Mouse (Mus musculus): Measurements from ENCODE around the gene Rai14. TPM values are rescaled to one million over a fixed set of nuclear protein-coding genes. Genes with fewer than 3 reads are reported as not detected.

Gene Rai14
- polyA plus RNA-seq, 1 experiment, result 27.4 TPM

- H3K36me3 ChIP-seq (ENCODE audit: control insufficient read depth, insufficient read depth), result peaks cover 25% of the 10 kb centered on the region
- no peak overlapping the region for H3ac ChIP-seq (ENCODE audit: control insufficient read depth, insufficient read length)
- H3K4me2 ChIP-seq (ENCODE audit: low read depth), result no peak overlapping the region
These were observed 115.0 kb downstream of the Rai14 start for GRCm38 (mm10) chr15:10599413-10599812.

GRCm38 (mm10) chr15:10598259-10599225 is 115.9 kb downstream of the Rai14 start:
- no peak overlapping the region for H3K4me2 ChIP-seq (ENCODE audit: low read depth)
- H3ac ChIP-seq (ENCODE audit: control insufficient read depth, insufficient read length), result no peak overlapping the region
- H3K4me3 ChIP-seq, result no peak overlapping the region
- no peak for TF ChIP-seq TCF3 (IDR thresholded peaks at IDR 0.05; ENCODE audit: insufficient read length, low read depth)
- no peak for TF ChIP-seq CEBPB (IDR thresholded peaks at IDR 0.05; ENCODE audit: insufficient read depth, poor library complexity, severe bottlenecking)
- TF ChIP-seq POLR2AphosphoS2 (IDR thresholded peaks at IDR 0.05; ENCODE audit: insufficient read length, low read depth), result no peak
- no peak for TF ChIP-seq MAX (IDR thresholded peaks at IDR 0.05; ENCODE audit: low read depth)
- TF ChIP-seq USF1 (IDR thresholded peaks at IDR 0.05; ENCODE audit: low read depth), result no peak
- TF ChIP-seq TCF12 (IDR thresholded peaks at IDR 0.05; ENCODE audit: insufficient read depth, poor library complexity, severe bottlenecking), result no peak
- TF ChIP-seq POLR2A (IDR thresholded peaks at IDR 0.05; ENCODE audit: insufficient read length, low read depth), result no peak
- TF ChIP-seq MYOD1 (IDR thresholded peaks at IDR 0.05; ENCODE audit: control insufficient read depth in 1 of 3, insufficient read length in 2 of 3, low read depth in 2 of 3), result no peak
- TF ChIP-seq MYOG (IDR thresholded peaks at IDR 0.05; ENCODE audit: control insufficient read depth in 1 of 3, insufficient read depth in 1 of 3, insufficient read length in 2 of 3, low read depth in 2 of 3), result no peak
- no peak for TF ChIP-seq E2F4 (IDR thresholded peaks at IDR 0.05; ENCODE audit: insufficient read depth)
- TF ChIP-seq SRF (IDR thresholded peaks at IDR 0.05; ENCODE audit: control insufficient read depth, insufficient read length, low read depth), result no peak
- no peak for TF ChIP-seq REST (IDR thresholded peaks at IDR 0.05; ENCODE audit: insufficient read depth, insufficient read length)
- H3K79me2 ChIP-seq (ENCODE audit: control insufficient read depth, insufficient read depth), result no peaks in the 10 kb centered on the region
- H3K27me3 ChIP-seq (ENCODE audit: control insufficient read depth, insufficient read depth, insufficient read length), result no peaks in the 10 kb centered on the region
- peaks cover 25% of the 10 kb centered on the region for H3K36me3 ChIP-seq (ENCODE audit: control insufficient read depth, insufficient read depth)

More at GRCm38 (mm10) chr15:10599413-10599812, 115.0 kb downstream of the Rai14 start:
- H3K79me2 ChIP-seq (ENCODE audit: control insufficient read depth, insufficient read depth), result no peaks in the 10 kb centered on the region
- H3K4me3 ChIP-seq, result no peak overlapping the region
- H3K27me3 ChIP-seq (ENCODE audit: control insufficient read depth, insufficient read depth, insufficient read length), result no peaks in the 10 kb centered on the region
- TF ChIP-seq TCF3 (IDR thresholded peaks at IDR 0.05; ENCODE audit: insufficient read length, low read depth) (no peak), TCF12 (IDR thresholded peaks at IDR 0.05; ENCODE audit: insufficient read depth, poor library complexity, severe bottlenecking) (no peak), SRF (IDR thresholded peaks at IDR 0.05; ENCODE audit: control insufficient read depth, insufficient read length, low read depth) (no peak), MAX (IDR thresholded peaks at IDR 0.05; ENCODE audit: low read depth) (no peak), CEBPB (IDR thresholded peaks at IDR 0.05; ENCODE audit: insufficient read depth, poor library complexity, severe bottlenecking) (no peak), E2F4 (IDR thresholded peaks at IDR 0.05; ENCODE audit: insufficient read depth) (no peak), REST (IDR thresholded peaks at IDR 0.05; ENCODE audit: insufficient read depth, insufficient read length) (no peak), POLR2AphosphoS2 (IDR thresholded peaks at IDR 0.05; ENCODE audit: insufficient read length, low read depth) (no peak), MYOG (IDR thresholded peaks at IDR 0.05; ENCODE audit: control insufficient read depth in 1 of 3, insufficient read depth in 1 of 3, insufficient read length in 2 of 3, low read depth in 2 of 3) (no peak), USF1 (IDR thresholded peaks at IDR 0.05; ENCODE audit: low read depth) (no peak), MYOD1 (IDR thresholded peaks at IDR 0.05; ENCODE audit: control insufficient read depth in 1 of 3, insufficient read length in 2 of 3, low read depth in 2 of 3) (no peak)

- H3K4me3 ChIP-seq, result no peak overlapping the region
- no peaks in the 10 kb centered on the region for H3K27me3 ChIP-seq (ENCODE audit: control insufficient read depth, insufficient read depth, insufficient read length)
- peaks cover 19% of the 10 kb centered on the region for H3K36me3 ChIP-seq (ENCODE audit: control insufficient read depth, insufficient read depth)
- H3ac ChIP-seq (ENCODE audit: control insufficient read depth, insufficient read length), result no peak overlapping the region
- TF ChIP-seq E2F4 (IDR thresholded peaks at IDR 0.05; ENCODE audit: insufficient read depth), result no peak
- TF ChIP-seq CEBPB (IDR thresholded peaks at IDR 0.05; ENCODE audit: insufficient read depth, poor library complexity, severe bottlenecking), result no peak
- no peak for TF ChIP-seq POLR2AphosphoS2 (IDR thresholded peaks at IDR 0.05; ENCODE audit: insufficient read length, low read depth)
- no peak for TF ChIP-seq MYOG (IDR thresholded peaks at IDR 0.05; ENCODE audit: control insufficient read depth in 1 of 3, insufficient read depth in 1 of 3, insufficient read length in 2 of 3, low read depth in 2 of 3)
- TF ChIP-seq REST (IDR thresholded peaks at IDR 0.05; ENCODE audit: insufficient read depth, insufficient read length), result no peak
- TF ChIP-seq MAX (IDR thresholded peaks at IDR 0.05; ENCODE audit: low read depth), result no peak
- no peak for TF ChIP-seq MYOD1 (IDR thresholded peaks at IDR 0.05; ENCODE audit: control insufficient read depth in 1 of 3, insufficient read length in 2 of 3, low read depth in 2 of 3)
- no peak overlapping the region for H3K4me2 ChIP-seq (ENCODE audit: low read depth)
- no peaks in the 10 kb centered on the region for H3K79me2 ChIP-seq (ENCODE audit: control insufficient read depth, insufficient read depth)
These were observed 117.6 kb downstream of the Rai14 start for GRCm38 (mm10) chr15:10596871-10597270.

GRCm38 (mm10) chr15:10595408-10595807 is 119.0 kb downstream of the Rai14 start:
- Histone ChIP-seq H3K4me2 (ENCODE audit: low read depth) (no peak overlapping the region), H3K36me3 (ENCODE audit: control insufficient read depth, insufficient read depth) (peaks cover 16% of the 10 kb centered on the region)
- TF ChIP-seq E2F4 (IDR thresholded peaks at IDR 0.05; ENCODE audit: insufficient read depth), result no peak
- TF ChIP-seq POLR2AphosphoS2 (IDR thresholded peaks at IDR 0.05; ENCODE audit: insufficient read length, low read depth), result no peak
- no peak for TF ChIP-seq SRF (IDR thresholded peaks at IDR 0.05; ENCODE audit: control insufficient read depth, insufficient read length, low read depth)
- TF ChIP-seq MYOD1 (IDR thresholded peaks at IDR 0.05; ENCODE audit: control insufficient read depth in 1 of 3, insufficient read length in 2 of 3, low read depth in 2 of 3), result no peak

More at GRCm38 (mm10) chr15:10595408-10595807, 119.0 kb downstream of the Rai14 start:
- H3K4me3 ChIP-seq, result no peak overlapping the region
- H3K79me2 ChIP-seq (ENCODE audit: control insufficient read depth, insufficient read depth), result no peaks in the 10 kb centered on the region
- no peaks in the 10 kb centered on the region for H3K27me3 ChIP-seq (ENCODE audit: control insufficient read depth, insufficient read depth, insufficient read length)
- H3ac ChIP-seq (ENCODE audit: control insufficient read depth, insufficient read length), result no peak overlapping the region
